Mouse (Mus musculus) hindbrain, postnatal 0 days (tissue): ENCODE data around the gene Nras. TPM values are rescaled to one million over a fixed set of nuclear protein-coding genes. Genes with fewer than 3 reads are reported as not detected.

ENCODE experiments used
- ATAC-seq: fragments of 200-750 bp; cut with Nextera tagmentation; 2 replicates; pipeline ENCODE4 v1.8.0; 2017; ENCODE audit warnings: mild to moderate bottlenecking, moderate TSS enrichment, moderate library complexity
- DNase-seq: peaks from one replicate; pipeline ENCODE4 v3.0.0-alpha.2; 2015; ENCODE audit warnings: low spot score
- H3K27ac ChIP-seq: fragments of 300-500 bp; sonication (generic); 2 replicates; pipeline ENCODE4 v1.5.1; 2014; ENCODE audit warnings: mild to moderate bottlenecking
- H3K27me3 ChIP-seq: fragments of 300-500 bp; sonication (generic); 2 replicates; pipeline ENCODE4 v1.6.1; 2014; ENCODE audit warnings: low read length, mixed read lengths; ENCODE audit not compliant: insufficient read depth
- H3K36me3 ChIP-seq: fragments of 300-500 bp; sonication (generic); 2 replicates; pipeline ENCODE4 v1.6.1; 2014; ENCODE audit warnings: low read length, mixed read lengths; ENCODE audit not compliant: insufficient read depth
- H3K4me1 ChIP-seq: fragments of 300-500 bp; sonication (generic); 2 replicates; pipeline ENCODE4 v1.6.1; 2014; ENCODE audit warnings: antibody characterized with exemption, low read length, mixed read lengths; ENCODE audit not compliant: insufficient read depth
- H3K4me2 ChIP-seq: fragments of 300-500 bp; sonication (generic); 2 replicates; pipeline ENCODE4 v1.6.1; 2014; ENCODE audit warnings: low read depth, mild to moderate bottlenecking, low read length, moderate library complexity, mixed read lengths
- H3K4me3 ChIP-seq: fragments of 300-500 bp; sonication (generic); 2 replicates; pipeline ENCODE4 v1.5.1; 2014; ENCODE audit warnings: low read length
- H3K9ac ChIP-seq: fragments of 300-500 bp; sonication (generic); replicated peaks from 2 replicates; pipeline ENCODE4 v1.6.1; 2014; ENCODE audit warnings: mild to moderate bottlenecking, low read length, moderate library complexity, mixed read lengths
- H3K9me3 ChIP-seq: fragments of 300-500 bp; sonication (generic); 2 replicates; pipeline ENCODE4 v1.6.1; 2016; ENCODE audit warnings: low read length, mixed read lengths
- CTCF ChIP-seq: IDR thresholded peaks from 2 replicates; pipeline ENCODE4 v1.5.1; 2016; ENCODE audit warnings: antibody characterized with exemption, control low read depth, low read depth
- WGBS: fragments of 180-500 bp; shearing (Covaris S2); extraction: QIAGEN DNeasy Blood & Tissue Kit; methylation state at CpG from one replicate; pipeline ENCODE4 v1.1.7; 2014; 5-methylcytosine and 5-hydroxymethylcytosine counted together
- polyA plus RNA-seq: library from polyadenylated mRNA; unstranded; fragments of >200 nt; fragmentation: Nextera tagmentation; extraction: Ambion mirVana; gene quantifications from 2 replicates; pipeline ENCODE4 v1.2.1, GENCODE M21; 2015
- total RNA-seq: library from RNA; depleted of rRNA; stranded (reverse); fragments of >200 nt; gene quantifications from 2 replicates; pipeline ENCODE4 v1.2.3, GENCODE M21; 2014; rRNA removed

Gene Nras
- total and polyA plus RNA-seq, 2 experiments from 2014 or later: 53.6 to 67.1 TPM

DNA sequence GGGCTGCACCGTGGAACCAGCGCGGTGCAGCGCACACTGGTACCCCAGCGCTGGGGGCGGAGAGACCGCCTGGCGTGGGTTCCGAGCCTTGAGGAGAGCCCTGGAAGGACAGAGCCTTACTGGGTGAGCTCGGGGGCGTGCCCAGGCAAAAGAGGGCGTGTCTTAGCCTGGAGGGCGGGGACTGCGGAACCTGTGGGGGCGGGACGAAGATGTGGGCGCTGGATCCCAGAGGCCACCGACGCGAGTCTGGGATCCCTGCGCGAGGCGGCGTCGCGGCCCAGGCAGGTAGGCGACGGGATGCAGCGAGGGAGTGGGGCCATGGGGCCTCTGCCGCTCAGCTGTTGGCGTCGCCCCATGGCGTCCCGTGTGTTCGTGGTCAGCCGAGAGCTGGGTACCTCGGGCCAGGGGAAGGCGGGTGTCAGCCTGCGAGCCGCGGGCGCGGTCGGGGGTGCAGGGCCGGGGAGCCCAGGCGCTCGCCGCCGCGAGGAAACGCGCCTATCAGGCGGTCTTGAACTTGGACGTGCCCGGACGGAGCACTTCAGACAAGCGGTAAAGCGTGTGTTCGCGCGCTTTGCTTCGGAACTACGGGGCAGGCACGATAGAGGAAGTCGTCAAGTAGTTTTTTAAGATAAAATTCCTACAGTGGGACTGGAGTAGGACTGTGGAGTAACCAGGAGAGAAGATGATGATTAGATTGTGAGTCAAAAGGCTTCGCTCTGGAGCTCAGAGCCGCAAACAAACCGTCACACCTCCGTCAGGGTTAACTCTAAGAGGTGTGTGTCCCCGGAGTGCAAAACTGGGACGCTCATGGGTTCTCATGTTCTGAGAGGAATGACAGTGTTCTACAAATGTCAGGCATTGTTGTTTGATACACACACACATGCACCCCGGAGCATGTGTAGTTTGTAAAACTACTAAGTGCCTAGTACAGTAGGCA, 44.6 kb downstream of the Nras start, which contains the start of gene Dennd2c:
Gene Dennd2c, plus strand, starts transcription at position 151 of the 937 bp plus-strand sequence.
- ATAC-seq (peak; percentile 95), DNase-seq (peak; percentile 79)
- Histone ChIP-seq H3K27me3 (no peaks in the 10 kb centered on the region), H3K4me1 (peaks cover 3% of the 10 kb centered on the region; the same call in 1 of the 2 replicates), H3K36me3 (no peaks in the 10 kb centered on the region), H3K4me2 (peak within 1 kb of the TSS; percentile 84), H3K9ac (peak within 1 kb of the TSS; percentile 47), H3K27ac (no peak within 1 kb of the TSS), H3K9me3 (no peaks in the 10 kb centered on the region), H3K4me3 (peak within 1 kb of the TSS; percentile 63)
- TF ChIP-seq CTCF: no peak
- WGBS: 2% methylated on average over 72 of the region's 72 CpGs

DNA sequence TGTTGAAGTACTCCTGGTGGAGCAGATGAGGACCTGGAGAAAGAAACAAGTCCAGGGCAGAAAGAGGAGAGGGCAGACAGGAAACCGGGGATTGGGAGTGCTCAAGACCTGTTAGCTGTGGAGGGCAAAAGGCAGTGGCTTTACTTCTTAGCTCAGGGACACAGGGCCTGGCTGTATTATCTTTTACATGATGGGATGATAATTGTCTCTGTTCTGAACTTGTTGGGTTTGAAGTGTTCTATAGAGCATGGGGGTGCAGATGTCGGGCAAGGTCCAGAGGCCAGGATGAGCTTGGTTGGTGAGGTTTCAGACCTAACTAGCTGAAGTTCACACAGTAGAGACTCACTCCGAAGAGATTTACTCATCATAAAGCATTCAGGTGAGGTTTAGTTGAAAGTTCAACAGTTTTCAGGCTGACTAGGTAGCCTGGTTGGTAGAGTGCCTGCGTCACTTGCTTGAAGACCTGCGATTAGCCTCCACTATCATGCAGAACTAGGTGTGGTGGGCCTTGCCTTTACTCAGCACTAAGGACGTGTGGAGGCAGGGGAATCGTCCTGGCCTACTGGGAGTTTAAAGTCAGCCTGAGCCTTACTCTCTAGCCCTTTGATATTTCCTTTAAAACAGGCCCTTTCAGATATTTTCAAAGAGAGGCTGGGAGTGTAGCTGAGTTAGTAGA, 49.6 kb downstream of the Nras start:
- no peaks in the 10 kb centered on the region for H3K27me3 ChIP-seq
- no peak for DNase-seq
- 90% methylated on average over 7 of the region's 7 CpGs for WGBS
- H3K4me2 ChIP-seq: no peak overlapping the region
- H3K9ac ChIP-seq: no peak overlapping the region
- no peak overlapping the region for H3K4me3 ChIP-seq
- TF ChIP-seq CTCF: no peak
- no peak overlapping the region for H3K27ac ChIP-seq
- no peaks in the 10 kb centered on the region for H3K9me3 ChIP-seq
- peaks cover 3% of the 10 kb centered on the region; the same call in 1 of the 2 replicates for H3K4me1 ChIP-seq
- H3K36me3 ChIP-seq: no peaks in the 10 kb centered on the region
- no peak for ATAC-seq

DNA sequence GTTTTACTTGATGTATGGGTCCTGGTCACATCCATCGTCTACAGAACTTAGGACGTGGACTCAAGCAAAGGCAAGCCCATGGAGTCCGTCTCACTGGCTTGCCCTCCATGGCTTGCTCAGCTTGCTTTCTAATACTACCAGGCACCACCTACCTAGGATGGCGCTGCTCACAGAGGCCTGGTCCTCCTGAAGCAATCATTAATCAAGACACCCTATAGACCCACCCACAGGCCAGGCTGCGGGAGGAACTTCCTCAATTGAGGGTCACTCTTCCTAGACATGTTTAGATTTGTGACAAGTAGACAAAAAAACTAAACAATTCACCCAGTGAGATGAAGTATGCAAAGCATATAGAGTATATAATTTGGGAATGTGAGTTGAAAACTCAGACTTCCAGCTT, 54.1 kb downstream of the Nras start:
- no peak overlapping the region for H3K4me3 ChIP-seq
- H3K4me2 ChIP-seq: no peak overlapping the region
- no peaks in the 10 kb centered on the region for H3K4me1 ChIP-seq
- no peak overlapping the region for H3K9ac ChIP-seq
- H3K9me3 ChIP-seq: no peaks in the 10 kb centered on the region
- no peak for ATAC-seq
- H3K27me3 ChIP-seq: no peaks in the 10 kb centered on the region
- no peaks in the 10 kb centered on the region for H3K36me3 ChIP-seq
- no peak for TF ChIP-seq CTCF
- WGBS: 77% methylated on average over 5 of the region's 5 CpGs
- no peak overlapping the region for H3K27ac ChIP-seq
- no peak for DNase-seq

Other genes starting within 250 kb of the Nras start
- not detected in 2 replicates for gene Sycp1, start 122.2 kb upstream of the Nras start, total RNA-seq
- 0.08 TPM in 1 of 2 replicates, not detected in the other for gene Sycp1, start 122.2 kb upstream of the Nras start, polyA plus RNA-seq
- not detected in 2 replicates for gene Nr1h5, start 94.2 kb upstream of the Nras start, total RNA-seq
- gene Nr1h5, start 94.2 kb upstream of the Nras start, polyA plus RNA-seq: not detected in 2 replicates
- 25.9 and 30.8 TPM in 2 replicates for gene Sike1, start 62.6 kb upstream of the Nras start, total RNA-seq
- gene Sike1, start 62.6 kb upstream of the Nras start, polyA plus RNA-seq: 43.5 and 45.7 TPM in 2 replicates
- 215 and 224 TPM in 2 replicates for gene Csde1, start 37.9 kb upstream of the Nras start, total RNA-seq
- gene Csde1, start 37.9 kb upstream of the Nras start, polyA plus RNA-seq: 277 TPM in 2 replicates
- 0.07 and 2.6 TPM in 2 replicates for gene Ampd1, start 15.7 kb downstream of the Nras start, total RNA-seq
- not detected in 2 replicates for gene Ampd1, start 15.7 kb downstream of the Nras start, polyA plus RNA-seq
- gene Dennd2c, start 44.3 kb downstream of the Nras start, total RNA-seq: 0.94 and 1.7 TPM in 2 replicates
- 0.73 and 0.79 TPM in 2 replicates for gene Dennd2c, start 44.3 kb downstream of the Nras start, polyA plus RNA-seq
- gene Bcas2, start 113.4 kb downstream of the Nras start, total RNA-seq: 54.6 and 60.7 TPM in 2 replicates
- gene Bcas2, start 113.4 kb downstream of the Nras start, polyA plus RNA-seq: 204 and 220 TPM in 2 replicates
- 45.9 and 63.3 TPM in 2 replicates for gene Trim33, start 221.0 kb downstream of the Nras start, total RNA-seq
- gene Trim33, start 221.0 kb downstream of the Nras start, polyA plus RNA-seq: 19.3 and 19.9 TPM in 2 replicates